Mouse (Mus musculus): ENCODE data around the gene Slc39a11. TPM values are rescaled to one million over a fixed set of nuclear protein-coding genes. Genes with fewer than 3 reads are reported as not detected.
"Not testable (repeated sequence)": the region's sequence is repeated elsewhere in the genome, so short reads cannot be mapped to it uniquely, and the experiment has no call there.

The Slc39a11 gene
- polyA plus RNA-seq, 1 experiment from 2014 or later, result 56.6 TPM

DNA sequence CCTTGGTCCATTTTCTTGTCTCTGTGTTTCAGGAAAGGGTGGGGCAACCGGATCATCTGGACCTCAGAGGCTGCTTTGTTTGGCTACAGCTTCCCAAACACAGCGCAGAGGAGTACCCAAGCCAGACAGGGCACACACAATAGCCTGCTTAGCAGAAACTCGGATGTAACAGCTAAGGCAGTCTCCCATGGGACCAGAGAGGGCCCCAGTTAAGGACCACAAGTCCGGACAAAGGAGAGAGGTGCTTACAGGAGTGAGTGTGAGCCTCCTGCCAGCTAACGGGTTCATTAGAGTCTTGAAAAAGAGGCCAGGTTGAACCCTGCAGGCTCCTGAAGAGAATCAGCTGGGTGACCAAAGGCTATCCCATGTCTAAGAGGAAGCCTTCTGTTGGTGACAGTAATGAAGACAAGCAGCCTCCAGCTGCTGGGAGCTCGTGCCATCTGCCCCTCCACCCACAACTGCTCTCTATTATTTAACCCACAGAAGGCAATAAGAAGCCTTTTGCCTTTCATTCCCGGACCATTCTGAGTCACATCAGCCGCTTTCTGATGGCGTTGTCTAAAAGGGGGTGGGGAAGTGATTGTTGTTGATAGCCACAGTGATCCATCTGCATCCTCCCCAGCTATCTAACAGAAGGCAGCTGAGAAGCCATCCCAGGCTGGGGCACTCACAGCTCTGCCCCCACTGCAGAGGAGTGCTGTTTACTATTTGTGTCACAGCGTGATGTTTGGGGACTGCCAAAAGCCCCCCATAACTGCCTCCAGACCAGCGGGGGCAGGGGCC lies 65.8 kb downstream of the Slc39a11 start:
- H3K27ac ChIP-seq (replicated peaks), result no peak overlapping the region

DNA sequence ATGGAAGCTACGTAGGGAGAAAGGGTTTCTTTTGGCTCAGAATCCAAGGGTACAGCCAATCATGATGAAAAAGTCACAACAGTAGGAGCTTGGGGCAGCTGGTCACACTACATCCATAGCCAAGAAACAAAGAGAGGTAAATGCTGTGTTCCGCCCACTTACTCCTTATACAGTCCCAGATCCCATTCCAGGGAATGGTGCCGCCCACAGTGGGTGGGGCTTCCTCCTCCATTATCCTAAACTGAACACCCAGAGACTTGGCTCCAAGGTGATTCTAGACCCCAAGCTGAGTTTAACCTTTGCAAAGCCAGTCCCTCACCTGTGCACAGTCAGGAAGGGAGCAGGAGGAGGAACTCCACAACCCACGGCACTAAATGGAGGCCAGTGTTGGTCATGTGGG lies 72.7 kb downstream of the Slc39a11 start:
- Histone ChIP-seq H3K9ac (ENCODE audit: low read length) (no peak overlapping the region), H3K4me1 (replicated peaks; ENCODE audit: control insufficient read depth, insufficient read depth) (no peaks in the 10 kb centered on the region), H3K36me3 (ENCODE audit: control insufficient read depth, insufficient read depth, low read length) (no peaks in the 10 kb centered on the region), H3K4me2 (replicated peaks; ENCODE audit: low read depth) (no peak overlapping the region), H3K4me3 (ENCODE audit: low read depth, low read length) (no peak overlapping the region), H3K27me3 (ENCODE audit: control insufficient read depth, insufficient read depth, low read length) (no peaks in the 10 kb centered on the region), H3K9me3 (ENCODE audit: control insufficient read depth, low read length) (no peaks in the 10 kb centered on the region), H3K27ac (replicated peaks) (no peak overlapping the region)
- no peak for TF ChIP-seq CTCF (IDR thresholded peaks at IDR 0.05; ENCODE audit: low read depth)
- ATAC-seq (ENCODE audit: low FRiP score, low TSS enrichment), result no peak
- WGBS, result 85% methylated on average over 4 of the region's 4 CpGs
- DNase-seq (ENCODE audit: low spot score), result no peak

More for the DNA sequence above, 65.8 kb downstream of the Slc39a11 start:
- TF ChIP-seq CTCF (IDR thresholded peaks at IDR 0.05; ENCODE audit: low read depth) (no peak), EP300 (optimal IDR thresholded peaks at IDR 0.05) (no peak)
- Histone ChIP-seq H3K36me3 (ENCODE audit: control insufficient read depth, insufficient read depth, low read length) (no peaks in the 10 kb centered on the region), H3K9me3 (ENCODE audit: control insufficient read depth, low read length) (no peaks in the 10 kb centered on the region), H3K4me1 (replicated peaks; ENCODE audit: control insufficient read depth, insufficient read depth) (no peaks in the 10 kb centered on the region), H3K4me3 (ENCODE audit: low read depth, low read length) (no peak overlapping the region), H3K4me2 (replicated peaks; ENCODE audit: low read depth) (no peak overlapping the region), H3K9ac (ENCODE audit: low read length) (no peak overlapping the region), H3K27me3 (ENCODE audit: control insufficient read depth, insufficient read depth, low read length) (no peaks in the 10 kb centered on the region)
- ATAC-seq (ENCODE audit: low FRiP score, low TSS enrichment) (no peak), DNase-seq (ENCODE audit: low spot score) (no peak)
- WGBS, result 53% methylated on average over 11 of the region's 11 CpGs

- TF ChIP-seq CTCF (IDR thresholded peaks at IDR 0.05; ENCODE audit: low read depth), result no peak
- TF ChIP-seq EP300 (optimal IDR thresholded peaks at IDR 0.05), result no peak
- no peak for DNase-seq (ENCODE audit: low spot score)
- H3K9ac ChIP-seq (ENCODE audit: low read length), result no peak overlapping the region
Observed at GRCm38 (mm10) chr11:113572641-113573040, 77.2 kb downstream of the Slc39a11 start.

GRCm38 (mm10) chr11:113571616-113572015 lies 78.3 kb downstream of the Slc39a11 start:
- Histone ChIP-seq H3K4me2 (replicated peaks; ENCODE audit: low read depth) (no peak overlapping the region), H3K27me3 (ENCODE audit: control insufficient read depth, insufficient read depth, low read length) (no peaks in the 10 kb centered on the region), H3K4me1 (replicated peaks; ENCODE audit: control insufficient read depth, insufficient read depth) (no peaks in the 10 kb centered on the region), H3K9me3 (ENCODE audit: control insufficient read depth, low read length) (no peaks in the 10 kb centered on the region), H3K36me3 (ENCODE audit: control insufficient read depth, insufficient read depth, low read length) (no peaks in the 10 kb centered on the region), H3K27ac (replicated peaks) (no peak overlapping the region), H3K9ac (ENCODE audit: low read length) (no peak overlapping the region), H3K4me3 (ENCODE audit: low read depth, low read length) (no peak overlapping the region)
- no peak for ATAC-seq (ENCODE audit: low FRiP score, low TSS enrichment)
- DNase-seq (ENCODE audit: low spot score), result no peak
- TF ChIP-seq CTCF (IDR thresholded peaks at IDR 0.05; ENCODE audit: low read depth), result no peak
- TF ChIP-seq EP300 (optimal IDR thresholded peaks at IDR 0.05), result no peak

More at GRCm38 (mm10) chr11:113572641-113573040, 77.2 kb downstream of the Slc39a11 start:
- Histone ChIP-seq H3K4me1 (replicated peaks; ENCODE audit: control insufficient read depth, insufficient read depth) (no peaks in the 10 kb centered on the region), H3K4me3 (ENCODE audit: low read depth, low read length) (no peak overlapping the region), H3K36me3 (ENCODE audit: control insufficient read depth, insufficient read depth, low read length) (no peaks in the 10 kb centered on the region), H3K9me3 (ENCODE audit: control insufficient read depth, low read length) (no peaks in the 10 kb centered on the region), H3K27ac (replicated peaks) (no peak overlapping the region), H3K27me3 (ENCODE audit: control insufficient read depth, insufficient read depth, low read length) (no peaks in the 10 kb centered on the region), H3K4me2 (replicated peaks; ENCODE audit: low read depth) (no peak overlapping the region)
- 48% methylated on average over 6 of the region's 6 CpGs for WGBS
- ATAC-seq (ENCODE audit: low FRiP score, low TSS enrichment), result no peak

GRCm38 (mm10) chr11:113568999-113569398 lies 80.9 kb downstream of the Slc39a11 start:
- peak; percentile 39 for DNase-seq (ENCODE audit: low spot score)
- Histone ChIP-seq H3K27ac (replicated peaks) (no peak overlapping the region), H3K36me3 (ENCODE audit: control insufficient read depth, insufficient read depth, low read length) (no peaks in the 10 kb centered on the region), H3K4me3 (ENCODE audit: low read depth, low read length) (no peak overlapping the region), H3K4me1 (replicated peaks; ENCODE audit: control insufficient read depth, insufficient read depth) (peaks cover 4% of the 10 kb centered on the region; the same call in 1 of the 2 replicates), H3K4me2 (replicated peaks; ENCODE audit: low read depth) (no peak overlapping the region), H3K9me3 (ENCODE audit: control insufficient read depth, low read length) (no peaks in the 10 kb centered on the region), H3K9ac (ENCODE audit: low read length) (no peak overlapping the region), H3K27me3 (ENCODE audit: control insufficient read depth, insufficient read depth, low read length) (no peaks in the 10 kb centered on the region)
- WGBS, result 57% methylated on average over 1 of the region's 1 CpGs
- no peak for TF ChIP-seq EP300 (optimal IDR thresholded peaks at IDR 0.05)
- no peak for TF ChIP-seq CTCF (IDR thresholded peaks at IDR 0.05; ENCODE audit: low read depth)
- peak; percentile 83 for ATAC-seq (ENCODE audit: low FRiP score, low TSS enrichment)

GRCm38 (mm10) chr11:113567926-113568325 lies 82.0 kb downstream of the Slc39a11 start:
- not testable (repeated sequence) for DNase-seq (ENCODE audit: low spot score); H3K4me1 ChIP-seq (replicated peaks; ENCODE audit: control insufficient read depth, insufficient read depth); H3K9ac ChIP-seq (ENCODE audit: low read length); H3K4me3 ChIP-seq (ENCODE audit: low read depth, low read length); H3K36me3 ChIP-seq (ENCODE audit: control insufficient read depth, insufficient read depth, low read length); H3K9me3 ChIP-seq (ENCODE audit: control insufficient read depth, low read length); H3K27me3 ChIP-seq (ENCODE audit: control insufficient read depth, insufficient read depth, low read length); ATAC-seq (ENCODE audit: low FRiP score, low TSS enrichment); H3K27ac ChIP-seq (replicated peaks); H3K4me2 ChIP-seq (replicated peaks; ENCODE audit: low read depth)
- 77% methylated on average over 2 of the region's 2 CpGs for WGBS
